Mouse (Mus musculus): ENCODE measurements at regions not wholly inside any gene's neighbourhood (a gene's known extent, or its start where the extent isn't known, plus 50 kb on each side); places are given as distances from the start of the nearest gene placed in this dataset.

DNA sequence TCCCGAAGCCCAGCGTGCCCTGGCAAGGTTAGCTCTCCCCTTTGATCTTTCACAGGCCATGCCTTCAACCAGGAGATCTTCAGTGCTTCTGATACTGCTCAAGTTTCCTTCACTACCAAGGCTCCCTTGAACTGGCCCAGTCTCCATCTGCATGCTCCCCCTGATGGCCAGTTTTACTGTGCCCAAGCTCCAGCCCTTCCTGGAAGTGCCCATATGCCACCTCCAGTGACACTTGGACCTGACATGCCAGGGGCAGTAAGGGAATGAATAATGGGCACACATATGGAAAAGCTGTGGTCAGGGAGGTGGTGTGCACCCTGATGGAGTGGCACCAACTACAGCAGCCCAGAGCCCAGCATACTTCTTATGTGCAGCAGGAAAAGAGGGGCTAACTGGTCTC, 256.7 kb upstream of the Zmiz1 start:
- DNase-seq (ENCODE audit: low read depth, low spot score) = no peak
- in situ Hi-C loops (cut with MboI; ENCODE audit: low sequenced_read_pairs in 2 of 2, unreplicated experiment in 2 of 2) = no loop called here
- H3K9ac ChIP-seq (ENCODE audit: insufficient read depth, low read depth, low read length, poor library complexity, severe bottlenecking) = no peak overlapping the region
- no peak overlapping the region for H3K4me3 ChIP-seq (ENCODE audit: insufficient read depth in 1 of 2, low read depth in 1 of 2, low read length in 2 of 2, poor library complexity in 1 of 2, severe bottlenecking in 1 of 2)
- TF ChIP-seq MAFK (IDR thresholded peaks at IDR 0.05; ENCODE audit: insufficient read depth, low read depth, low read length) (no peak), HCFC1 (IDR thresholded peaks at IDR 0.05; ENCODE audit: borderline replicate concordance, insufficient read depth, low read length) (no peak), ZC3H11A (IDR thresholded peaks at IDR 0.05; ENCODE audit: borderline replicate concordance, low read depth, low read length) (no peak), CHD2 (IDR thresholded peaks at IDR 0.05; ENCODE audit: low read depth, low read length) (no peak), ZNF384 (IDR thresholded peaks at IDR 0.05; ENCODE audit: low read depth, low read length) (no peak)
- H3K9me3 ChIP-seq (ENCODE audit: control insufficient read depth, insufficient read depth, low read depth, low read length) = no peaks in the 10 kb centered on the region
- H3K4me1 ChIP-seq (ENCODE audit: control insufficient read depth in 2 of 2, insufficient read depth in 2 of 2, low read length in 2 of 2, poor library complexity in 1 of 2) = no peaks in the 10 kb centered on the region
- no peak overlapping the region for H3K27ac ChIP-seq (ENCODE audit: insufficient read depth, low read depth, low read length, poor library complexity, severe bottlenecking)
- H3K36me3 ChIP-seq (ENCODE audit: control insufficient read depth, insufficient read depth, low read length, poor library complexity, severe bottlenecking) = no peaks in the 10 kb centered on the region

DNA sequence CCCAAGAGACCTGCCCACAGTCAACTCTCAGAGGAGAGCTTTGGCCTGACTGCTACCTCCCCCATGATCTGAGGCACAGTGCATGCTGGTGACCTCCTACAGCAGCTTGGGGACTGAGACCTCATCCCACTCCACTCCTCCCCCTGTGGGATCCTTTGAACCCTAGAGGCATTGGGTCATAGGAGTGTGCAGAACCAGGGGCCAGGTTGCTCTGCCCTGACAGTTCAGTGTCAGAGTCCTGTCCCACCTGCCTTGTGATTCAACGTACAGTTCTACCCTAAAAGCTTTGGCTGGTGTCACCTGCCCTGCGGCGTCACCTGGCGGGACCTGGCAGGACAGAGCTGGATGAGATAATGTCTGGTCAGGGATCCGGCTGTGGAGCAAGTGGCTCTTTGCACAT, 254.9 kb upstream of the Zmiz1 start:
- Histone ChIP-seq H3K4me3 (ENCODE audit: insufficient read depth in 1 of 2, low read depth in 1 of 2, low read length in 2 of 2, poor library complexity in 1 of 2, severe bottlenecking in 1 of 2) (no peak overlapping the region), H3K27ac (ENCODE audit: insufficient read depth, low read depth, low read length, poor library complexity, severe bottlenecking) (no peak overlapping the region), H3K9ac (ENCODE audit: insufficient read depth, low read depth, low read length, poor library complexity, severe bottlenecking) (no peak overlapping the region), H3K4me1 (ENCODE audit: control insufficient read depth in 2 of 2, insufficient read depth in 2 of 2, low read length in 2 of 2, poor library complexity in 1 of 2) (no peaks in the 10 kb centered on the region), H3K9me3 (ENCODE audit: control insufficient read depth, insufficient read depth, low read depth, low read length) (no peaks in the 10 kb centered on the region), H3K36me3 (ENCODE audit: control insufficient read depth, insufficient read depth, low read length, poor library complexity, severe bottlenecking) (no peaks in the 10 kb centered on the region)
- DNase-seq (ENCODE audit: low read depth, low spot score) = no peak
- in situ Hi-C loops (cut with MboI; ENCODE audit: low sequenced_read_pairs in 2 of 2, unreplicated experiment in 2 of 2) = no loop called here
- TF ChIP-seq MAFK (IDR thresholded peaks at IDR 0.05; ENCODE audit: insufficient read depth, low read depth, low read length) (no peak), ZC3H11A (IDR thresholded peaks at IDR 0.05; ENCODE audit: borderline replicate concordance, low read depth, low read length) (no peak), CHD2 (IDR thresholded peaks at IDR 0.05; ENCODE audit: low read depth, low read length) (no peak), HCFC1 (IDR thresholded peaks at IDR 0.05; ENCODE audit: borderline replicate concordance, insufficient read depth, low read length) (no peak), ZNF384 (IDR thresholded peaks at IDR 0.05; ENCODE audit: low read depth, low read length) (no peak)

DNA sequence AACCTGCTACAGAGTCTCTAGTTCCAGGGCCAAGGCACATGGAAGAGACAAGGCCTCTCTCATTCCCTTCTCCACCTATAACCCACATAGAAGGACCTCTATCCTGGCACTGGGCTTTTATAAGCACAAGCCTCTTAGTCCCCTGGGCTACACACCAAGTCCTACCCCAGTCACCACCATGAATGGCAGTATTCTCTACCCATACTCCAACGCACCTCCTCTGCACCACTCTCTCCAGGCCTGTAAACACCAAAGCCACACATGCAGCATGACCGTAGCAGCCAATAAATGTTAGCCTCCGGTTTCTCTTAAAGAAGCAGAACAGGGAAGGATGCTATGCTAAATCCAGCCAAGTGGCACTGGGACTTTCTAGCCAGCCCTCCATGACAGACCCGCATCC, 252.1 kb upstream of the Zmiz1 start:
- no peak for DNase-seq (ENCODE audit: low read depth, low spot score)
- H3K4me3 ChIP-seq (ENCODE audit: insufficient read depth in 1 of 2, low read depth in 1 of 2, low read length in 2 of 2, poor library complexity in 1 of 2, severe bottlenecking in 1 of 2) = no peak overlapping the region
- in situ Hi-C loops (cut with MboI; ENCODE audit: low sequenced_read_pairs in 2 of 2, unreplicated experiment in 2 of 2) = no loop called here
- H3K9ac ChIP-seq (ENCODE audit: insufficient read depth, low read depth, low read length, poor library complexity, severe bottlenecking) = no peak overlapping the region
- TF ChIP-seq ZNF384 (IDR thresholded peaks at IDR 0.05; ENCODE audit: low read depth, low read length) (no peak), CHD2 (IDR thresholded peaks at IDR 0.05; ENCODE audit: low read depth, low read length) (no peak), ZC3H11A (IDR thresholded peaks at IDR 0.05; ENCODE audit: borderline replicate concordance, low read depth, low read length) (no peak), MAFK (IDR thresholded peaks at IDR 0.05; ENCODE audit: insufficient read depth, low read depth, low read length) (no peak), HCFC1 (IDR thresholded peaks at IDR 0.05; ENCODE audit: borderline replicate concordance, insufficient read depth, low read length) (no peak)
- H3K9me3 ChIP-seq (ENCODE audit: control insufficient read depth, insufficient read depth, low read depth, low read length) = no peaks in the 10 kb centered on the region
- no peaks in the 10 kb centered on the region for H3K4me1 ChIP-seq (ENCODE audit: control insufficient read depth in 2 of 2, insufficient read depth in 2 of 2, low read length in 2 of 2, poor library complexity in 1 of 2)
- H3K36me3 ChIP-seq (ENCODE audit: control insufficient read depth, insufficient read depth, low read length, poor library complexity, severe bottlenecking) = no peaks in the 10 kb centered on the region
- no peak overlapping the region for H3K27ac ChIP-seq (ENCODE audit: insufficient read depth, low read depth, low read length, poor library complexity, severe bottlenecking)

DNA sequence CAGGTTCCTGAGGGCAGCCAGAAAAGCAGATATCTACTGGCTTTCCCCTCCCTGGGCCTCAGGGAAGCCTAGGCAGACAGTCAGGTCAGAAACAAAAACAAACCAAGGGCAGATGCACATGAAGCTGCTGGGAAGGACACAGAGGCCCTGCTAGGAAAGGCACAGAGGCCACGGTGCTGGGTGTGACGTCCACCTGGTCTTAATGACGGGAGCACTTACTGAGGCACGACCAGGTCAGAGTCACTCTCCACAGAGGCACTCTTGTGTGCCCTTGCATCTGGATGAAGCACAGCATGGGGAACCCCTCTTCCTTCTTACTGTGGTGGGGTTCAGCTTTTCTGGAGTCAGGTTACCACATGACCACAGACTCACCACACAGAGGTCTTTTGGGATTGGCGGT, 251.6 kb upstream of the Zmiz1 start:
- in situ Hi-C loops (cut with MboI; ENCODE audit: low sequenced_read_pairs in 2 of 2, unreplicated experiment in 2 of 2) = no loop called here
- H3K27ac ChIP-seq (ENCODE audit: insufficient read depth, low read depth, low read length, poor library complexity, severe bottlenecking) = no peak overlapping the region
- no peak overlapping the region for H3K4me3 ChIP-seq (ENCODE audit: insufficient read depth in 1 of 2, low read depth in 1 of 2, low read length in 2 of 2, poor library complexity in 1 of 2, severe bottlenecking in 1 of 2)
- no peak for DNase-seq (ENCODE audit: low read depth, low spot score)
- no peaks in the 10 kb centered on the region for H3K4me1 ChIP-seq (ENCODE audit: control insufficient read depth in 2 of 2, insufficient read depth in 2 of 2, low read length in 2 of 2, poor library complexity in 1 of 2)
- no peak overlapping the region for H3K9ac ChIP-seq (ENCODE audit: insufficient read depth, low read depth, low read length, poor library complexity, severe bottlenecking)
- H3K36me3 ChIP-seq (ENCODE audit: control insufficient read depth, insufficient read depth, low read length, poor library complexity, severe bottlenecking) = no peaks in the 10 kb centered on the region
- TF ChIP-seq ZNF384 (IDR thresholded peaks at IDR 0.05; ENCODE audit: low read depth, low read length) (no peak), HCFC1 (IDR thresholded peaks at IDR 0.05; ENCODE audit: borderline replicate concordance, insufficient read depth, low read length) (no peak), MAFK (IDR thresholded peaks at IDR 0.05; ENCODE audit: insufficient read depth, low read depth, low read length) (no peak), CHD2 (IDR thresholded peaks at IDR 0.05; ENCODE audit: low read depth, low read length) (no peak), ZC3H11A (IDR thresholded peaks at IDR 0.05; ENCODE audit: borderline replicate concordance, low read depth, low read length) (no peak)
- no peaks in the 10 kb centered on the region for H3K9me3 ChIP-seq (ENCODE audit: control insufficient read depth, insufficient read depth, low read depth, low read length)
